Mouse (Mus musculus): Measurements from ENCODE around the gene Idh2.
"Not testable (repeated sequence)": the region's sequence is repeated elsewhere in the genome, so short reads cannot be mapped to it uniquely, and the experiment has no call there.

Idh2 gene

DNA sequence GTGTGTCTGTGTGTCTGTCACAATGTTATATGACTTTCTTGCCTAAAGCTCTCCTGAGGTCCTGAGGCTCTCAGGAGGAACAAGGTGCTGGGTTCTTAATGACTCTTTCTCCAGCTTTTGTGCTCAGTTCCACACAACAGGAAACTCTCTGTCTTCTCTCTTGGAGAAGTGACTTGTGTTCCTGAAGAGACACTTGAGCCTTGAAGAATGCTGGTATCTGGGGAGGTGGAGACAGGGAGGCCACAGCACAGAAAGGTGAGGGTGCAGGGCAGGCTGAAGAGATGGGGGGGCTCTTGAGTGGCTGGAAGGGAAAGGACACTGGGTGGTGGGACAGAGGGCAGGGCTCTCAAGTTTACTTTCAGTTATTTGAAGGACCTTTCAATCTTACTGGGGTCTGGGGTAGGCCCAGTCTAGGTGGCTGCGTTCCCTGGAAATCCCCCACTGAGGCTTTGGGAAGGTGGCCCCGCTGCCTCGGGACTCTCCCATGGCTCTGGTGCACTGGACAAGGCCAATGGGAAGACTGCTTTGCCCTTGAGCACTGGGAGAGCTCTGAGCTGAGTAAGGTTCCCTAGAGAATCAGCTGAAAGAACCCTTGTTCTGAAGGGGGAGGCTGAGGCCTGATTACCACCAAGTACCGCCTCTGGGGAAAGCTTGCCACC, 56.7 kb downstream of the Idh2 start:
- DNase-seq: no peak

DNA sequence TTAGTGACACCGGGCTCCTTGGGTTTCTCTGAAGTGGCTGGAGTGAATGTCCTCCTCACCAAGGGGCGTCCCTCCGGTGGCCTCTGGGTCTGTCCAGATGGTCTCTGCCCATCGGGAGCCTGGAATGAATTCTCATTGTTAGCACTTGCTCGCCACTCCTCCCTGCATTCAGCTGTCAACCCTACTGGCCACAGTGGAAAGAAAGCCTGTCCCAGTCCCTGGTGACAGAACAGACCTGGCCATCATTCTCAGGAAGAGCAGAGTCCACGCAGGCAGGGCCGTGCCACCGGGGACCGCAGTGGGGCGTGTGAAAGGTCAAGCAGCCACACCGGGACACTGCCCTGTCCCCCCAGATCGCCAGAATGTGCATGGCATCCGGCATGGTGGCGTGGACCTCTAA, 57.4 kb downstream of the Idh2 start:
- no peak for DNase-seq

GRCm38 (mm10) chr7:80057002-80057691, 58.0 kb downstream of the Idh2 start:
- no peak for DNase-seq

- no peak for DNase-seq
Measured at GRCm38 (mm10) chr7:80055781-80056180, 59.4 kb downstream of the Idh2 start.

GRCm38 (mm10) chr7:80053147-80053546, 62.0 kb downstream of the Idh2 start:
- no peak for DNase-seq

DNA sequence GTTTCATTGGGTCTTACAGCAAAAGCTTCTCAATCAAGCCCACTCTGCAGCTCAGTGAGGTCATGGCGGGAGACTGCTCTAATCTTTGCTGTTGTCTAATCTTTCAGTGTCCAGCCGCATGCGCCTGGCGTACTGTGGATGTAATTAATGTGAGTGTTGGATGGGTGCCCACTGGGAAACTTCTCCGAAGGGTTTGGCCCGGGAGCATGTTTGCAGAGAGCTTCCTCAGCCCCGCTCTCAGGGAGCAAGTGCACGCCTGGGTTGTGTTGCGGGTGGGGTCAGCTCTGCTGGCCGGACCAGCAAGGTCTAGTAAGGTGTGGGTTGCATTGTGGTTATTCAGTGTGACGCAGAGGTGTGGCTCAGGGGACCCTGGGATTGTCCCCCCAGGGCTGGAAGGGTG, 62.9 kb downstream of the Idh2 start:
- no peak for DNase-seq

DNA sequence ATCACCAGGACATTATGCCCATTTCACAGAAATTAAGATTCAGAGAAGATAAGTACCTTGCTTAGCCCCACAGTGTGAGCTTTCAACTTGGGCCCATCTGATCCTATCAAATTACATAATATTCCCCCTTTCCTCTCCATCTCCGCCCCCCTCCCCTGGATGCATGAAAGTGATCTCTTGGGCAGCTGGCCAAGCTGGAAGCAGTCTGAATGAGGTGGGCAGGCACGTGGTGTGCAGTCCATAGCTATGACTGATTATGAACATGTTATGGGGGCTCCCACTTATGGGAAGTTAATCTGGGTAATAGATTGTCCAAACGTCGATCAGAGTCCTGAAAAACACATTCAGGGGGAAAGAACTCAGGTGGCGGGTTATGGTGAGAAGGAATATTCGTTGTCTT, 63.4 kb downstream of the Idh2 start:
- DNase-seq: no peak

GRCm38 (mm10) chr7:80050382-80050781, 64.8 kb downstream of the Idh2 start:
- not testable (repeated sequence) for DNase-seq

DNA sequence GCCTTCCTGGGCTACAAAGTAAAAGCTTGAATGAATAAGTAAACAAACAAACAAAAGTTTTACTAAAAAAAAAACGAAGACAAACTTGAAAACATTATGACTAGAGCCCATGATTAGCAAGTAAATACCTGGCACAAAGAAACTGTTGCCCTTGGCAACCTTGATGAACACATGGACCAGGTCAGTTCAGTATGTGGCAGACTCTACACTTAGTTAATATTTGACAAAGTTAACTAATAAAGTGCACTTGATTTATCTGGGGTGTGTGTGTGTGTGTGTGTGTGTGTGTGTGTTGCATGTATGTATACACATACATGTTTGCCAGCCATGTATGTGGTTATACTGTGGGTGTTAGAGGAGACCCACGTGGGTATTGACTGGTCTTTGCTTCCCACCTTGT, 65.4 kb downstream of the Idh2 start:
- DNase-seq: no peak

- DNase-seq: no peak
Measured at GRCm38 (mm10) chr7:80047041-80047440, 68.2 kb downstream of the Idh2 start.

All from thymus, postnatal 14 days (tissue).